Comparison of ENCODE assay signal across 25 mouse cellular contexts in the genomic region with DNA sequence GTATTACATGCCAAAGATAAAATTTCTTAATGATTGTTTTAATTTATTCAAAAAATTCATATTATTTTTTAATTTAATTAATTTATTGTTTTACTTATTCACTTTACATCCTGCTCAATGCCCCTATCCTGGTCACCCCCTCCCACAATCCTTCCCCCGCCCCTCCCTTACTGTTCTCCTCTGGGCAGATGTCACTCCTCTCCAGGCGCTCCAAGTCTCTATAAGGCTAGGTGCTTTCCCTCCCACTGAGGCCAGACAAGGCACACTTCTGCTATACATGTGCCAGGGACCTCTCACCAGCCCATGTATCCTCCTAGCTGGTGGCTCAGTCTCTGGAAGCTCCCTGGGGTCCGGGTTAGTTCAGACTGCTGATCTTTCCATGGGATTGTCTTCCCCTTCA.
"Had no signal": no experiment of that assay in that cellular context is flagged by ENCODE, and none has a peak within 500 bp of the region (broad histone marks: within the 10 kb centered on the region; RNA-seq: fewer than 3 reads in every experiment).

No protein-coding gene starts in this region.

- H3K27me3 ChIP-seq: limb, embryonic 13.5 days; liver, embryonic 12.5 days; liver, embryonic 15.5 days; lung, embryonic 15.5 days; megakaryocyte, embryonic 14.5 days; midbrain, embryonic 15.5 days had no signal

- DNase-seq: kidney, adult 18-20 months; kidney, adult 9 months; kidney, postnatal 25 days; layer of hippocampus, adult 9-11 months; liver; lung, adult 18-20 months; lung, postnatal 10 days; lung, postnatal 36 days; right cerebral cortex, adult 18-20 months; right cerebral cortex, postnatal 14 days; right cerebral cortex, postnatal 4 days; thymus, adult 2 months; thymus, postnatal 14 days; thymus, postnatal 4 days had no signal

- H3K9me3 ChIP-seq: limb, embryonic 10.5 days; limb, embryonic 13.5 days; liver, embryonic 12.5 days; liver, embryonic 15.5 days; lung, embryonic 15.5 days; megakaryocyte, embryonic 14.5 days; midbrain, embryonic 15.5 days had no signal

- H3K27ac ChIP-seq: kidney, postnatal 0 days; layer of hippocampus, adult 2 months; limb, embryonic 10.5 days; limb, embryonic 13.5 days; liver, embryonic 12.5 days; liver, embryonic 15.5 days; lung, embryonic 15.5 days; midbrain, embryonic 15.5 days; stomach, postnatal 0 days had no signal

- H3K9ac ChIP-seq: limb, embryonic 13.5 days; liver, embryonic 12.5 days; liver, embryonic 15.5 days; lung, embryonic 15.5 days; midbrain, embryonic 15.5 days had no signal

- H3K4me2 ChIP-seq: limb, embryonic 13.5 days; liver, embryonic 12.5 days; liver, embryonic 15.5 days; lung, embryonic 15.5 days; midbrain, embryonic 15.5 days had no signal

- H3K4me1 ChIP-seq: limb, embryonic 10.5 days; limb, embryonic 13.5 days; liver, embryonic 12.5 days; liver, embryonic 15.5 days; lung, embryonic 15.5 days; megakaryocyte, embryonic 14.5 days; midbrain, embryonic 15.5 days had no signal

- H3K4me3 ChIP-seq: layer of hippocampus, adult 2 months; limb, embryonic 10.5 days; limb, embryonic 13.5 days; liver, embryonic 12.5 days; liver, embryonic 15.5 days; lung, embryonic 15.5 days; megakaryocyte, embryonic 14.5 days; midbrain, embryonic 15.5 days; myocyte had no signal

- ATAC-seq: liver, embryonic 12.5 days; midbrain, embryonic 15.5 days had no signal

- H3K36me3 ChIP-seq: limb, embryonic 10.5 days; limb, embryonic 13.5 days; liver, embryonic 12.5 days; liver, embryonic 15.5 days; lung, embryonic 15.5 days; midbrain, embryonic 15.5 days had no signal
